Mouse (Mus musculus) C2C12 (cell line): ENCODE measurements around the gene Kat6b.

Source experiments
- CEBPB ChIP-seq: IDR thresholded peaks from one replicate; pipeline ENCODE4 v1.6.1; 2011; ENCODE audit warnings: low read depth, mild to moderate bottlenecking, control low read depth, moderate library complexity
- CTCF ChIP-seq: IDR thresholded peaks from one replicate; pipeline ENCODE4 v1.5.1; 2011; ENCODE audit not compliant: control insufficient read depth, insufficient read depth, insufficient read length
- FOSL1 ChIP-seq: IDR thresholded peaks from one replicate; pipeline ENCODE4 v1.8.0; 2011; ENCODE audit warnings: mild to moderate bottlenecking, low read length; ENCODE audit not compliant: poor library complexity, insufficient read depth, severe bottlenecking
- MAX ChIP-seq: IDR thresholded peaks from one replicate; pipeline ENCODE4 v1.6.1; 2011; ENCODE audit warnings: mild to moderate bottlenecking, control low read depth
- MYOD1 ChIP-seq: IDR thresholded peaks from one replicate; pipeline ENCODE4 v1.6.1; 2011; ENCODE audit warnings: low read depth; ENCODE audit not compliant: control insufficient read depth, insufficient read length
- MYOG ChIP-seq: IDR thresholded peaks from one replicate; pipeline ENCODE4 v1.6.1; 2011; ENCODE audit not compliant: control insufficient read depth, insufficient read length; ENCODE audit errors: extremely low read depth
- USF1 ChIP-seq: IDR thresholded peaks from one replicate; pipeline ENCODE4 v1.6.1; 2011; ENCODE audit warnings: low read depth, mild to moderate bottlenecking, control low read depth, moderate library complexity

- TF ChIP-seq CTCF: no peak
- TF ChIP-seq USF1: no peak
- no peak for TF ChIP-seq MAX
- no peak for TF ChIP-seq CEBPB
- TF ChIP-seq MYOG: no peak
- TF ChIP-seq MYOD1: no peak
- no peak for TF ChIP-seq FOSL1
These were observed 188.0 kb downstream of the Kat6b start for GRCm38 (mm10) chr14:21669218-21669617.
